Mouse (Mus musculus) kidney, embryonic 16.5 days (tissue): ENCODE data around the gene Camkmt. TPM values are rescaled to one million over a fixed set of nuclear protein-coding genes. Genes with fewer than 3 reads are reported as not detected.

ENCODE experiments used
- ATAC-seq: fragments of 200-750 bp; cut with Nextera tagmentation; 2 replicates; pipeline ENCODE4 v1.8.0; 2017; ENCODE audit warnings: moderate TSS enrichment; ENCODE audit not compliant: low FRiP score, low TSS enrichment
- H3K27ac ChIP-seq: fragments of 300-500 bp; sonication (generic); 2 replicates; pipeline ENCODE4 v1.5.1; 2014; ENCODE audit warnings: low read length
- H3K27me3 ChIP-seq: fragments of 300-500 bp; sonication (generic); 2 replicates; pipeline ENCODE4 v1.6.1; 2014; ENCODE audit warnings: low read length, control low read depth, mixed read lengths; ENCODE audit not compliant: insufficient read depth
- H3K36me3 ChIP-seq: fragments of 300-500 bp; sonication (generic); 2 replicates; pipeline ENCODE4 v1.6.1; 2014; ENCODE audit warnings: low read length, control low read depth, mixed read lengths; ENCODE audit not compliant: insufficient read depth
- H3K4me1 ChIP-seq: fragments of 300-500 bp; sonication (generic); 2 replicates; pipeline ENCODE4 v1.6.1; 2014; ENCODE audit warnings: low read length, control low read depth, mixed read lengths; ENCODE audit not compliant: insufficient read depth
- H3K4me2 ChIP-seq: fragments of 300-500 bp; sonication (generic); replicated peaks from 2 replicates; pipeline ENCODE4 v1.6.1; 2014; ENCODE audit warnings: low read depth, low read length
- H3K4me3 ChIP-seq: fragments of 300-500 bp; sonication (generic); 2 replicates; pipeline ENCODE4 v1.5.1; 2014; ENCODE audit warnings: mild to moderate bottlenecking, low read length
- H3K9ac ChIP-seq: fragments of 300-500 bp; sonication (generic); replicated peaks from 2 replicates; pipeline ENCODE4 v1.6.1; 2014; ENCODE audit warnings: low read length
- H3K9me3 ChIP-seq: fragments of 300-500 bp; sonication (generic); 2 replicates; pipeline ENCODE4 v1.6.1; 2016; ENCODE audit warnings: low read length, control low read depth
- WGBS: fragments of 180-500 bp; shearing (Covaris S2); extraction: QIAGEN DNeasy Blood & Tissue Kit; methylation state at CpG from one replicate; pipeline ENCODE4 v1.1.7; 2014; 5-methylcytosine and 5-hydroxymethylcytosine counted together
- polyA plus RNA-seq: library from polyadenylated mRNA; unstranded; fragments of >200 nt; fragmentation: Nextera tagmentation; extraction: Ambion mirVana; gene quantifications from 2 replicates; pipeline ENCODE4 v1.2.1, GENCODE M21; 2015

Gene Camkmt
- polyA plus RNA-seq, 1 experiment from 2014 or later, result 15.2 TPM

DNA sequence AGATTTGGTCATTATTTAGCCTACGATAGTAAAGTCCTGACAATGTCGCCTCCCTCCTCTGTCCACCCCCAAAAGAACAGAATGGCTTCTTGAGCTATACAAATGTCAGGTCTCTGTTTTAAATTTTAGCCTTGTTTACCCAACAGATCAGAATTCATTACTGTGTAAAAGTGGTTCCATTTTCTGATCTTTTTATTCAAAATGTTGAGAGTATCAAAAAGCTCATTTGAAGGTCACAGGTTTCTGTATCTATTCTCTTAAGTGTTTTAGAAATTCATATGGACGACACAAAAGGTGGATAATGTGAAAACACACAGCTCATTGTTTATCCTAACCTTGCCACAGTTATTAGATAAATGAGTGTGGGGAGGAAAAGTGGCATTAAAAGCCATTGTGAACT lies 397.2 kb downstream of the Camkmt start:
- Histone ChIP-seq H3K4me1 (0 out of 2 replicates have a peak, but pooled peaks cover 4% of the 10 kb centered on the region), H3K27ac (no peak overlapping the region), H3K36me3 (no peaks in the 10 kb centered on the region), H3K4me2 (no peak overlapping the region), H3K27me3 (peaks cover 93% of the 10 kb centered on the region), H3K9ac (no peak overlapping the region), H3K4me3 (no peak overlapping the region), H3K9me3 (no peaks in the 10 kb centered on the region)
- ATAC-seq, result no peak
- WGBS, result 30% methylated on average over 3 of the region's 3 CpGs

DNA sequence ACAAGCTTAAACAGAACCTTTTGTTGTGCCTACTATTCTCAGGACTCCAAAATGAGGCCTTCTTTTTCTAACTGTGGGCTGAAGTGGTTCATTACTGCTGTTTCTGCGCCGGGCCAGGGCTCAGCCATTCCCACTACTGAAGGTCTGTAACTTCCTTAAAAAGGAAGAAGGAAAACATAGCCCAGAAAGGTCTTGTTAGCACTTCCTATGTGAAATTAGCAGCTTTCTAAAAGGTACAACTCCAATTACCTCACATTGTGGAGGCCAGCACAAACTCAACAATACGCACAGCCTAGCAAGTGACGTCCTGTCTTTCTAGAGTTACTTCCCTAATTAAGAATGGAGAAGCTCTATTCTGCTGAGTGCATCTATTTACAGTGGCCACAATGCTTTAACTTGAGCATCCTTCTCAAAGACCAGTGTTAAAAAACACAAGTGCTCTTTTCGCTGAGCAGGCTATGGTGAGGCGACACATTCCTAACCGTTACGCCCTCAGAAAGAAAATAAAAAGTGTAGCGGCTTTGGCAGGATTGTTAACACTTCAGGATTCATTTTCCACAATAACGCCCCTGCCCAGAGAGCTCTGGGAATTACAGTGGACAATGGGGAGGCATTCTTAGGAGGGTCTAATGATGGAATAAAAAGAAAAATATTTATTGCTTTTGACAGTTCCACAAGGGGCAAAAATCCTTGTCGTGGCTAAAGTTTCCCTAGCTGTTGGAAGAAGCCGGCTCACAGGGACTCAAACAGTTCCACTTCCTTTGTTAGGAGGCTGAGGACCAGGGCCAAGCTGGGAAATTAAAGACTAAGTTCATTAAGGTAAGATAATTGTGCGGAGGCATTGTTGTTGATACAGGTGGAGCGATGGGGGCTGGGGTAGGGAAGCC lies 398.5 kb downstream of the Camkmt start:
- H3K36me3 ChIP-seq, result no peaks in the 10 kb centered on the region
- no peak overlapping the region for H3K4me2 ChIP-seq
- peaks cover 93% of the 10 kb centered on the region for H3K27me3 ChIP-seq
- WGBS, result 2% methylated on average over 14 of the region's 14 CpGs
- H3K9me3 ChIP-seq, result no peaks in the 10 kb centered on the region
- no peak overlapping the region for H3K4me3 ChIP-seq
- no peak for ATAC-seq
- no peak overlapping the region for H3K9ac ChIP-seq
- H3K4me1 ChIP-seq, result 0 out of 2 replicates have a peak, but pooled peaks cover 4% of the 10 kb centered on the region
- H3K27ac ChIP-seq, result no peak overlapping the region

DNA sequence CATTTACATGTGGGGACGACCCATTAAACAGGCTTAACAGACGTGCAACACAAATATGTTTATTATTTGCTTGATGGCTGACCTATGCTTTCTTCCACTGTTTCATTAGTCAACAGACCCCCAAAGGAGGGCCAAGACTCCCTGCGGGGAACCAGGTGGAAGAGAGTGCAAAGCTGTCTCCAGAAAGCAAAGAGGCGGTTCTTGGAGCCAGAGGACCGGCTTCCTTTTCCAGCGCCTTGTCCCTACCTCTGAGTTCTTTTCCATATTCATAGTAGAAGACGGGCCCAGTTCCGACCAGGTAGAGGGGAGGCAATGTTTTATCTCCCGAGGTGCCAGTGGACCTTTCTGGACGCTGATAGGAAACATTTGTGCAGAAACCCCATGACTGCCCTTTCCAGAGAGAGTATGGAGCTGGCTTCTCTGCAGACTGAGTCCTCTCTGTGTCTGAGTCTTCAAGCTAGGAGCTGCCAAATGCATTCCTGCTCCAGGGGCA lies 399.2 kb downstream of the Camkmt start:
- 1% methylated on average over 10 of the region's 10 CpGs for WGBS
- Histone ChIP-seq H3K4me1 (0 out of 2 replicates have a peak, but pooled peaks cover 4% of the 10 kb centered on the region), H3K4me3 (no peak overlapping the region), H3K36me3 (no peaks in the 10 kb centered on the region), H3K9me3 (no peaks in the 10 kb centered on the region), H3K27me3 (peaks cover 93% of the 10 kb centered on the region), H3K27ac (no peak overlapping the region), H3K9ac (no peak overlapping the region), H3K4me2 (no peak overlapping the region)
- no peak for ATAC-seq

DNA sequence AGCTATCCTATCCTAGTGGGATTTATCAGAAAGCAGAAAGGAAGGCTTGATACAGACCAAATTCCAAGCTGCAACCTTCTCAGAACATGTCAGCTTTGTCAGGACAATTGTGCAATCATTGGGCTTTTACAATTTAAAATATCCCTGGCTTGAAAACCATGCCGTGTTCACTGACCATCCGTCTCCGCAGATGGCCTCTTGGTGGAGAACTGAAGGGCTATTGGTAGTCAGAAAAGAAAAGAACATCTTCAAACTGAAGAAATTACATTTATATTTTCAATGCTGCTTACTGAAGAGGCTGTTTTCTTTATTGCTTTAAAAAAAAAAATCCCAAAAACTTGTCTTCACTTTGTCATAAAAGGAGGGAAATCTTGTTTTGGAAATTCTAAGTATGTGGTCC lies 401.1 kb downstream of the Camkmt start:
- 61% methylated on average over 3 of the region's 3 CpGs for WGBS
- no peak overlapping the region for H3K27ac ChIP-seq
- peaks cover 12% of the 10 kb centered on the region; the same call in 1 of the 2 replicates for H3K9me3 ChIP-seq
- H3K36me3 ChIP-seq, result no peaks in the 10 kb centered on the region
- H3K4me3 ChIP-seq, result no peak overlapping the region
- H3K9ac ChIP-seq, result no peak overlapping the region
- no peak for ATAC-seq
- peaks cover 78% of the 10 kb centered on the region for H3K27me3 ChIP-seq
- H3K4me1 ChIP-seq, result 0 out of 2 replicates have a peak, but pooled peaks cover 2% of the 10 kb centered on the region
- no peak overlapping the region for H3K4me2 ChIP-seq

DNA sequence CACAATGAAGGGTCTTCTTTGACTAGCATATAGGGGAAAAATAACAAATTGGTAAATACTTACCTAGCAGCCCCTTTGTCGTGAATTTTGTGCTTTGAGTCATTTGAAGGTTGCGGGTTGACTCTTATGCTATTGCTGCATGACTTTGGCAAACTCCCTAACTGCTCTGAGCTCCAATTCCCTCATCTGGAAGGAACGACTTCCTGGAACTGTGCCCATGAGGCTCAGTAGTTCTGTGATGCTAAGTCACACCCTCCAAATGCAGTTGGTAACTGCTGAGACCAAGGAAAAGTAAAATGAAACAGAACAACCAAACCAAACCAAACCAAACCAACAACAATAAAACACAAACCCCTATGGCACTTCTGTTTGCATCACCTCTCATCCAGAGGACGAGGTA lies 403.2 kb downstream of the Camkmt start:
- peaks cover 13% of the 10 kb centered on the region; the same call in 1 of the 2 replicates for H3K9me3 ChIP-seq
- H3K36me3 ChIP-seq, result no peaks in the 10 kb centered on the region
- no peak for ATAC-seq
- H3K27ac ChIP-seq, result no peak overlapping the region
- H3K27me3 ChIP-seq, result peaks cover 59% of the 10 kb centered on the region
- H3K9ac ChIP-seq, result no peak overlapping the region
- H3K4me2 ChIP-seq, result no peak overlapping the region
- 60% methylated on average over 4 of the region's 4 CpGs for WGBS
- H3K4me1 ChIP-seq, result no peaks in the 10 kb centered on the region
- H3K4me3 ChIP-seq, result no peak overlapping the region

DNA sequence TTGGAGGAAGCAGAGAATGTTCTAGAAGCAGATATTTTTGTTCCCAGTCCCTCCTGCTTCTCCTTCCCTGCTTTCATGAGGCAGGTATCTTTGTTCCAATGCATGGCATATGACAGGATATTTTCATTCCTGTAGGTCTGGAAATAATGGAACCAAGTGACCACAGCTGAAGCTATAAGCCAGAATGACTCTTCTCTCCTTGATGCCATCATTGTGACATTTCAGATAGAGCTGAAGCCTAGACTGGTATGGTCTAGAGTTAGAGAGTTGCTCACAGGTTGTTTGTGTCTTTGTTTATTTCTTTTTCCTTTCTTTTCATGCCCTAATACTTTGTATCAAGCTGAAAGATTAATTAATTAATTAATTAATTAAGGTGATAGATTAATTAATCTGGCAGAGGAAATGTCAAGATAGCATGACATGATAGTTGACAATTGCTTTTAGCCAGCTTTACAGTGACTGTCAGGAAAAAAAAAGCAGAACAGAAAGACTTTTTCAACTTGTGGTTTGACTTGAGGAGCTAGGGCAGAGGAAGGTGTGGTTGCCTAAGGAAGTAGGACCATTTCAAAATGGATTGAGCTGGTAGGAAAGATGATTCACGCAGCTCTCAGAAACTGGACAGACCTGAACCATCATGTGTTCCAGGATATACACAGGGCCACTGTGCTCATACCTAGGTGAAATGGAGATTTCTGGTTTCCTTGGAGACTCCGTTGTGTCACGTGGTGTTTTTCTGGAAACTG lies 404.8 kb downstream of the Camkmt start:
- H3K4me3 ChIP-seq, result no peak overlapping the region
- no peak overlapping the region for H3K27ac ChIP-seq
- H3K4me2 ChIP-seq, result no peak overlapping the region
- H3K36me3 ChIP-seq, result no peaks in the 10 kb centered on the region
- no peaks in the 10 kb centered on the region for H3K4me1 ChIP-seq
- ATAC-seq, result no peak
- WGBS, result 94% methylated on average over 3 of the region's 3 CpGs
- peaks cover 42% of the 10 kb centered on the region for H3K27me3 ChIP-seq
- H3K9me3 ChIP-seq, result peaks cover 13% of the 10 kb centered on the region; the same call in 1 of the 2 replicates
- H3K9ac ChIP-seq, result no peak overlapping the region

DNA sequence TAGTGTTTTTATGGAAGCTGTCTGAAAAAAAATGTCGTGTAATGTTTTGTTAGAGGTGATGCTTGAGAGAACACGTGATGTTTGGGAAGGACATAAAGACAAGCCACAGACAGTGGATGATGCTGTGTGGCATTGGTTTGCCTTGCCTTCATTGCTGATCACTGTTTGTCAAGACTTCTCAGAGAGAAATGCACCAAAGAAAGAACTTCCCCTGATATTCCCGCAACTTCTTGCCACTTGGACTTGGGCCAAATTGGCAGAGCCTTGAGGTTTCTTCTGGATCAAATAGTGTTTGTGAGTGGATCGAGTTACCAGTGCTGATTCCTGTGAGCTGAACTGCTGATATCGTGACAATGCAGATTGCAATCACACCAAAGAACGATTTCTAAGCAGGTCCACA lies 405.5 kb downstream of the Camkmt start:
- no peak overlapping the region for H3K27ac ChIP-seq
- no peaks in the 10 kb centered on the region for H3K4me1 ChIP-seq
- ATAC-seq, result no peak
- WGBS, result 78% methylated on average over 6 of the region's 6 CpGs
- H3K9ac ChIP-seq, result no peak overlapping the region
- H3K4me2 ChIP-seq, result no peak overlapping the region
- H3K9me3 ChIP-seq, result peaks cover 13% of the 10 kb centered on the region; the same call in 1 of the 2 replicates
- no peak overlapping the region for H3K4me3 ChIP-seq
- no peaks in the 10 kb centered on the region for H3K36me3 ChIP-seq
- H3K27me3 ChIP-seq, result peaks cover 37% of the 10 kb centered on the region

DNA sequence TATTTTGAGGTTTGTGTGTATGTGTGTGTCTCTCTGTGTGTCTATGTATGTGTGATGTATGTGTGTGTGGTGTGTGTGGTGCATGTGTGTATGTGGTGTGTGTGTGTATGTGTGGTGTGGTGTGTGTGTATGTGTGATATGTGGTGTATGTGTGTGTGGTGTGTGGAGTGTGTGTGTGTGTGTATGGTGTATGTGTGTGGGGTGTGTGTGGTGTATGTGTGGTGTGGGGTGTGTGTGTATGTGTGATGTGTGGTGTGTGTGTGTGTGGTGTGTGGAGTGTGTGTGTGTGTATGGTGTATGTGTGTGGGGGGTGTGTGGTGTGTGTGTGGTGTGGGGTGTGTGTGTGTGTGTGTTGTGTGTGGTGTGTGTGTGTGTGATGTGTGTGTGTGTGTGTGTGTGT lies 414.5 kb downstream of the Camkmt start:
- Histone ChIP-seq H3K36me3 (no peaks in the 10 kb centered on the region), H3K9ac (no peak overlapping the region), H3K4me2 (no peak overlapping the region), H3K9me3 (no peaks in the 10 kb centered on the region), H3K4me1 (no peaks in the 10 kb centered on the region), H3K27me3 (no peaks in the 10 kb centered on the region), H3K4me3 (no peak overlapping the region), H3K27ac (no peak overlapping the region)
- ATAC-seq, result no peak; the same call in 1 of the 2 replicates

DNA sequence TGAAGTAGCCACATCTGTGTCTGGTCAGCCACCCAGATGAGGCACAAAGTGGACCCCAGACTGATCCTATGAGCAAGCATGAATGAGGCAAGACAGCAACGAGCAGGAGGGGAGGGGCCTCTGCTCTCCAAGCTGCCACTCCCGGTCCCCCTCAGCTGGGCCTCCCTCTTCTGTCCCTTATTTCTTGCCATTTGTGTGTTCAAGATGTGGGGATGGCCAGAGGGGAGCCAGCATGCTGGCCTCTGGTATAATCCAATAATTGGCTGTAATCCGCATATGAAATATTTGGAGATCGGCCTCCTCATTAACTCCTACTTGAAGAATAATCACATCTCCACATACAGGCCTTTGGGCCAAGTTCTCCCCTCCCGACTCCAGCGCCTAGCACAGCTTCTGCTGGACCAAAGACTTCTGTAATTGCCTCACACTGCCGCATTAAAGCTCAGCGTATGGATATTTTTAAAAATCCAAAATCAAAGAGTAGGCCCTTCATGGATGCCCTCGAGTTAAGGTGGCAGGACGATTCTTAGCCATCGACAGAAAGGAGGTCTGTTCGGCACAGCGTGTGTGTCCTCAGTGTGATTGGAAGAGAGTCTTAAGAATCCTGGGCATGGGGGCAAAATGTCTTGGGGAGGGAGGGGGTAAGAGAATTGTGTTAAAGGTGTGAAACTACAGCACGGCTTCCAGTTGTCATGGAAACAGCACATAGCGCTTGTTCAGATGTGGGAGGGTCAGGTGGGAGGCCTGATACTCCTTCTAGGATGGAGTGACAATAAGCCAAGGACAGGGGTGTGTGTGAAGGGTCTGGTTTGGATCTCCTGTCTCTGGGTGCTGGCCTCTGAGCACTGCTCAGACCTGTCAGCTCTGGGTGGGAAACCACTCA lies 416.1 kb downstream of the Camkmt start:
- no peaks in the 10 kb centered on the region for H3K27me3 ChIP-seq
- no peaks in the 10 kb centered on the region for H3K9me3 ChIP-seq
- H3K9ac ChIP-seq, result no peak overlapping the region
- H3K4me2 ChIP-seq, result no peak overlapping the region
- no peaks in the 10 kb centered on the region for H3K4me1 ChIP-seq
- no peak for ATAC-seq
- no peak overlapping the region for H3K4me3 ChIP-seq
- H3K36me3 ChIP-seq, result no peaks in the 10 kb centered on the region
- H3K27ac ChIP-seq, result no peak overlapping the region
- 79% methylated on average over 15 of the region's 15 CpGs for WGBS
